Mouse (Mus musculus) neural tube, embryonic 10.5 days (tissue): ENCODE measurements at regions not wholly inside any gene's neighbourhood (a gene's known extent, or its start where the extent isn't known, plus 50 kb on each side); places are given as distances from the start of the nearest gene placed in this dataset.

Experiments
- DNase-seq: peaks from one replicate; pipeline ENCODE4 v3.0.0-alpha.2; 2017; ENCODE audit warnings: low spot score; ENCODE audit errors: extremely low spot score

- DNase-seq: no peak
These were observed 205.1 kb upstream of the Kirrel3 start for GRCm38 (mm10) chr9:34280311-34281208.

DNA sequence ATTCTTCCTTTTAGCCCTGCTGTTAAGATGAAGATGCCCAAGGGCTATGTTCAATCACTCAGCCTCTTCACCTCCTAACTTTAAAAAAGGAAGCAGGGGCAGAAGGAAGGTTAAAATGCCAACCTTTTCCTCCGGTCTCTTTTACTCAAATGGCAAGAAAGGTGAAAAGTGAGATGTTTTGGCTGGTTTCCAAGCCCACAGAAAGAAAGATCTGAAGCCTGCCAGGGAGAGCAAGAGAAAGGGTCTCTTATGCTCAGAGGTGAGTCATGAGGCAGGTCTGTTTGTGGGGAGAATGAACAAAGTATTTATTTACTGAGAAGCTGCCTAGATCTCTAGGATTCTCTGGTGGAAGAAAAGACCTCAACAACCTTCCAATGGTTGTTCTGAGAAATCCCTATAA lies 162.1 kb upstream of the Kirrel3 start:
- DNase-seq: no peak

GRCm38 (mm10) chr9:34328723-34329122 lies 157.0 kb upstream of the Kirrel3 start:
- DNase-seq: no peak

GRCm38 (mm10) chr9:34334112-34334511 lies 151.6 kb upstream of the Kirrel3 start:
- no peak for DNase-seq

DNA sequence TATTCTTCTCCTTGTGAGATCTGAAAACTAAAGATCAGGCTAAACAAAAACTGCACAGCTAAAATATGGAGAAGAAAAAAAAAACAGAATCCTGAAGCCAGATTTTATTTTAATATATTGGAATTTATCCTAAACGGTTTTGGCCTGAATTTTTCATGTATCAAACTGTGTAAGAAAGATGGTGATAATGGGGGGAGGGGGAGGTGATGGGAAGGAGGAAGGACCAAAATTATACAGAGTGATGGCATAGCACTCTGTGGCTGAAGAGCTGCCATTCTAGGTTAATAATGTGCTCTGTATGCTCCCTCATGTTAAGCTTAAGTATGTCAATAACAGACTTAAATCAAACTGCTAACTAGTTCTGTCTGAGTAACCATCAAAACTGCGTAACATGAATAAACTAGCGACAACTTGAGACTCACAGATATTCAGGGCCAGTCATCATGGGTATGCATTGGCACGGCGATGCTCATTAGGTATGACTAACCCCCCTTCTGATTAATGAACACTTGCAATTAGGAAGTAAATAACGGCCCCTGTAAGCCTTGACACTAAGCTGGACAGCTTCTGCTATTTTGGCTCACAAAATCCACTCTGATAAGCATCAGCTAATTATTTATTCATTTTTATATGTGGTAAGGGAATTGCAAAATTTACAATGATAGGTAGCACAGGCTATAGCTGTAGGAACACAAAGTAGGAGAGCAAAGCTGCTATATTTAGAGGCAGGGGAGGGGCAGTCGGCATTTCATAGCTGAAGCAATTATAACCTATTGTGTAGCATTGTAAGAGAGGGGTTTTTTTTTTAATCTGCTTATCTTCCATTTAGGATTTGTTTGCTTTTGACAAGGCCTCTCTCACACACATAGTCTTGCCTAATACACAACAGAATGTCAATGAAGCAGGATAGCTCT lies 150.9 kb upstream of the Kirrel3 start:
- DNase-seq: no peak

- no peak for DNase-seq
These were observed 137.3 kb upstream of the Kirrel3 start for GRCm38 (mm10) chr9:34348442-34348841.

DNA sequence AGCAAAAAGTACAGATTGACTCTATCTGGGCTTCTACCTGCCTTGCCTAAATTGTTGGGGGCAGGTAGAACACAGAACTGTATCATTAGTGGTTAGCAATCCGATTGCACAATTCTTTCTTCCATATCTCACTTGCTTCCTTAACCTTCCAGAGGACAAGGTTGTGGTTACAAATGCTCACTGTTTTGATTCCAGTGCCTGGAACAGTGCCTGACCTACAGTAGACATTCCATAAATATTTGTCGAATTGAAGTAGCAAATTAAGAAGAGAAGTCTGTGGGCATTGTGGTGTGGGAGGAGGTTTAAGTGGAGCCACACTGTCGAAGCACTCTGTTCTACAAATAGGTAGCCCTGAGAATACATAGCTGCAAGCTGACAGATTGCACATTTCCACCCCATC lies 135.7 kb upstream of the Kirrel3 start:
- DNase-seq: no peak

DNA sequence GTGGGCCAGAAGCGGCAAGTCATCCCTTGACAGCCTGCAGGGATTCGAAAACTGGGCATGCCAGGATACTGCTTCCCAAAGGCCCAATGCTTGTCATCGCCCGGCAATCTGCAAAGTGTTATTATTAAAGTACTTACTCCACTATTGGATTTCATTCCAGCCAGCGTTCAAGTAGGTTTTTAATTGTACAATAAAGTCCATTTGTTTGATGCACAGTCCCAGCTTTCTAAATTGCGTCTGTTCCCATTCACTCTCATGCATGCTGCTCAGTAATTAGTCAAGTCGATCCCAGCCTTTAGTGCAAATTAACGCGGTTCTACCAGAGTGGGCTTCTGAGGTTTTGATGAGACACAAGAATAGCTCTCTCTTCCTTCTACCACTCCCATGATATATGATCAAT lies 131.9 kb upstream of the Kirrel3 start:
- DNase-seq: no peak

DNA sequence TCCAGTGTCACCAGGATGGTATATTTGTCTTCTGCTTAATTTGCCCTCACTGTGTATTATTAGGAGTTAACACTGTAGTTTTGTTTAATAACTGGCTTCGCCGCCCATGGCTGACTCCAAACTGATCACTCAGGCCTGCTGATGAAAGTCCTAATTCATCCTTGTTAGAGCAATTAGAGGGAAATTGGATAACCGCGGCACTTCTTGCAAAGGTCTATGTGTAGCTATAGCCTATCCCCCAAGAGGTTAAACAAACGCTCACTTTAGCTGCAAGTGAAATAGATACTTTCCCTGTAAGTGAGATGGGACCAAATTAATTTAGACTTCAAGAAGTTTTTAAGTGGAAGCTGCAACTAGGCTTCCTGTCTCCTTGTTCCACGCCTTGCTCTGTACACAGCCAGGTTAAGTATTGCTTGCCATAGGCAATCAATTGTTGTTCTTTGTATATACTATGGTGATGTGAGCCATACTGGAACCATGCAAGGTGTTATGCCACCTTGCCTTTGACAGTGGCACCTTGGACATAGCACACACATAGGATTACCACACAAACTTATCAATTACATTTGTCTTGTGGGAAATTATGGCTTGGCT lies 130.9 kb upstream of the Kirrel3 start:
- no peak for DNase-seq

DNA sequence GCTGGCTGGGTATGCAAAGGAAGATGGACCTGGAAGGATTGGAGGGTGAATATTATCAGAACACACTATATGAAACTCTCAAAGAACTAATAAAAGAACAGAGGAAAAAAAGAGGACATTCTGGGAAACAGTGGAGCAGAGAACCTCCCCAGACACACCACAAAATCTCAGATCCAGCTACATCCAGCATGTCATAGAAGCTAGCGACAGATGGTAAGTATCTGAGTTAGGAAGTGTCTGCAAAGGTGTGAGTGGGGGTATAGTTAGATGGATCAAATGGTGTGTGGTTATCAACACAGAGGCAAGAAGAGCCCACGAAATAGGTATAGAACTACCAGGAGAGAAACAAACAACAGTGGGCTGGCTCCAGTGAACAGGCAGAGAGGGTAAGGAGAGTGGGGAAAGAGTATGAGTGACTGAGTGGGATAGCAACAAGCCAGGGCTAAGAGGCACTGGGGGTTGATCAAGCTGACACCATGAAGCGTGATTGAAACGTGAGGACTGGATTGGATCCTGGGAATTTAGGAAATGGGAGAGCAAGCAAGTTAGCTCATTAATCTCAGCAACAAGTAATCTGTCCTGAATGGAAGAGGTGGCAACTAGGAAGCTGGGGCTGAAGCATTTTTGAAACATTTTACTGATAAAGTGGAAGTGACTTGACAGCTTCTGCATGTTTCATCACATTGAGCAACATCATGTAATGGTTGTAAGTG lies 114.9 kb upstream of the Kirrel3 start:
- DNase-seq: no peak

GRCm38 (mm10) chr9:34375187-34375586 lies 110.5 kb upstream of the Kirrel3 start:
- DNase-seq: no peak

DNA sequence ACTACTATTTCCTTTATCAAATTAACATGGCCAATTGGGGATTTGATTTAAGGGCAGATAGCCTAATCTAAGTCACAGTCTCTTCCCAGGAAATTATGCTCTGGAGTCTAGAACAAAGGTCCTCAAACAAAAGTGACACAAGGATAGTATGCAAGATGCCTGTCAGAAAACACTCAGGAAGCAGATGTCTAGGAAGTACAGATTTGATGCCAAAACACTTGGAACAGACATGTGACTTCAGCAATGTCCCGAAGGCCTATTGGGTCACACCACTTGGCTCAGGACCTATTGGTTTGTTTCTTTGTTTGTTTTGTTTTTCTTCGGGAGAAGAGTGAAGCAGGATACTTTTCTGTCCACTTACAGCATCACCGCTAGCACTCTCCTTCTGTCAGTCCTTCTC lies 105.7 kb upstream of the Kirrel3 start:
- no peak for DNase-seq

DNA sequence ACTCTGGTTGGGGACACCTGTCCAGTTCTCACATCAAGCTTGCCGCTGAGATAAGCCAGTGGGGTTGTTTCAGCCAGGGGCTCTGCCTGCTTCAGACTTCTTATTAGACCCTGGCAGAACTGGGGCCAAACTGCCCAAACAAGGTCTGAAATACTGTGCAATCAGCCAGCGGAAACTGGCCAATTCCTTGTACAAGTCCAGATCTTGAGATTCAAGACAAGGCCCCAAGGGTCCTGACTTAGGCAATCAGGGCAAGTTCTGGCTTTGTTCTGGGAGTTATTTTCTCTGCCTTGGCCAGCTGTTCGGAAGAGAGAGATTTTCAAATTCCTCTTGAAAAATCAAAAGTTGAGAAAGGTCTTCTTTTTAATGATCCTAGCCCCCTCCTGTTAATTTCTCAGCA lies 104.1 kb upstream of the Kirrel3 start:
- DNase-seq: no peak

- DNase-seq: no peak
These were observed 103.5 kb upstream of the Kirrel3 start for GRCm38 (mm10) chr9:34382208-34382607.

- DNase-seq: no peak
These were observed 99.6 kb upstream of the Kirrel3 start for GRCm38 (mm10) chr9:34386071-34386470.

- no peak for DNase-seq
These were observed 92.7 kb upstream of the Kirrel3 start for GRCm38 (mm10) chr9:34393042-34393441.

- no peak for DNase-seq
These were observed 89.6 kb upstream of the Kirrel3 start for GRCm38 (mm10) chr9:34395839-34396804.

- no peak for DNase-seq
These were observed 74.0 kb upstream of the Kirrel3 start for GRCm38 (mm10) chr9:34411699-34412098.

DNA sequence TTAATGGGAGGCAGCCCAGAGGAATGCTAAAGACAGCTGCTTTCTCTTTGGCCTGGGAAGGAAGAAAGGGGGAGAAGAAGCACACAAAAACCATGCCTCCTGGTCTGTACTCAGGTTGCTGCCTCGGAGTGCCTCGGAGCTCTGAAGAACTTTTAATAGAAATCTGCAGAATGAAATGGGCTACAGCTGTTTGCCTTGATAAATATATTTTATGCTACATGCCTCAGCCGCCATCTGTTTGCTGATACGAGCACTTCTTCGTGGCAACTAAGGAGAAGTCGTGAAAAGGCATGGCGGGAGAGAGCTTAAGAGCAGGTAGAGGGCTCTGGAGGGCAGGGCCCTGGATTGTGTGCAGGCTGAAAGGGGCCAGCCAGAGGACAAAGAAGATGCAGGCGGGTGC lies 69.5 kb upstream of the Kirrel3 start:
- no peak for DNase-seq

- DNase-seq: no peak
These were observed 67.6 kb upstream of the Kirrel3 start for GRCm38 (mm10) chr9:34418100-34418499.
